Mouse (Mus musculus) thymus, adult 2 months (tissue): ENCODE data around the gene E030018B13Rik.

Source experiments
- CTCF ChIP-seq: fragments of 200-500 bp; IDR thresholded peaks from 2 replicates; pipeline ENCODE4 v1.5.1; 2012; ENCODE audit warnings: mild to moderate bottlenecking, control low read depth, low read length, moderate library complexity, borderline replicate concordance; ENCODE audit not compliant: control insufficient read depth, poor library complexity, insufficient read depth; ENCODE audit errors: extremely low read depth
- POLR2A ChIP-seq: fragments of 200-500 bp; IDR thresholded peaks from 2 replicates; pipeline ENCODE4 v1.6.1; 2012; ENCODE audit warnings: mild to moderate bottlenecking, low read length, control low read depth, moderate library complexity; ENCODE audit not compliant: control insufficient read depth, poor library complexity, insufficient read depth; ENCODE audit errors: extremely low read depth

DNA sequence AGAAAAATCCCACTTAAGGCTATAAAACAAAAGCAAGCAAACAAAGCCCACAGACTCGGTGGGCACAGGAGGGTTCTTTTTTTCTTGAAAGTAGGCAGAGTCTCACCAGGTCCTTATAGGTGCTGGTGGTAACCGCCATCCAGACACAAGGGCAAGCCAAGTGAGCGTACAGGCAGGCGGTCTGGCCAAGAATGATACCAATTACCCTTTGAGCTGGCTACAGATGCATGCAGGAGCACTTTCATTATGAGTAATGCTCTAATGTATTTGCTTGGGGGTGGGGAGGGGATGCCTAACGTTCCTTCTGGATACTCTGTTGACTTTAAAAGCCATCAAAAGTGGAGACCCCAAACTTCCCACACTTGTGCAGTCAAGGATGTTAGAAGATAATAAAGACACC, 14.1 kb downstream of the E030018B13Rik start:
- TF ChIP-seq CTCF = no peak
- no peak for TF ChIP-seq POLR2A
